Mouse (Mus musculus) CH12.LX (cell line): ENCODE results near the gene Frs3. TPM values are rescaled to one million over a fixed set of nuclear protein-coding genes. Genes with fewer than 3 reads are reported as not detected.

Experiments
- DNase-seq: peaks from one replicate; pipeline ENCODE4 v3.0.0-alpha.2; 2013; ENCODE audit errors: extremely low read depth
- H3K27ac ChIP-seq: 2 replicates; pipeline ENCODE4 v1.5.1; 2012; ENCODE audit warnings: low read depth, mild to moderate bottlenecking, control low read depth, moderate library complexity; ENCODE audit not compliant: insufficient read depth
- H3K27me3 ChIP-seq: replicated peaks from 2 replicates; pipeline ENCODE3; 2012; ENCODE audit warnings: inconsistent platforms
- H3K36me3 ChIP-seq, 2 experiments: replicated peaks in 1 of 2; 2 replicates each; pipeline versions ENCODE3 to v1.6.1; 2012; ENCODE audit warnings: inconsistent platforms in 1 of 2, low read length in 1 of 2, mild to moderate bottlenecking in 1 of 2, mixed read lengths in 1 of 2, moderate library complexity in 1 of 2; ENCODE audit not compliant: control insufficient read depth in 1 of 2, insufficient read depth in 1 of 2
- H3K4me1 ChIP-seq, 2 experiments: 2 replicates each; pipeline ENCODE4 v1.6.1; 2012; ENCODE audit warnings: inconsistent platforms in 1 of 2, moderate library complexity in 1 of 2; ENCODE audit not compliant: insufficient read depth in 2 of 2, control insufficient read depth in 1 of 2
- H3K4me2 ChIP-seq: 2 replicates; pipeline ENCODE4 v1.6.1; 2012; ENCODE audit warnings: low read depth, mild to moderate bottlenecking, control low read depth; ENCODE audit not compliant: poor library complexity, insufficient read depth, severe bottlenecking
- H3K4me3 ChIP-seq, 3 experiments: fragments of 150-350 bp in 1 of 3; sonication (generic) in 1 of 3; replicated peaks in 1 of 3; 2 replicates each; pipeline versions ENCODE3 to v1.5.1; 2011 to 2012; ENCODE audit warnings: low read depth in 2 of 3, low read length in 2 of 3, mild to moderate bottlenecking in 2 of 3, moderate library complexity in 2 of 3, control low read depth in 1 of 3, improper control_type of control experiment in 1 of 3, inconsistent platforms in 1 of 3, mixed read lengths in 1 of 3; ENCODE audit not compliant: poor library complexity in 1 of 3
- H3K79me2 ChIP-seq: replicated peaks from 2 replicates; pipeline ENCODE4 v1.6.1; 2012; ENCODE audit warnings: mild to moderate bottlenecking, moderate library complexity; ENCODE audit not compliant: control insufficient read depth, poor library complexity, insufficient read depth, severe bottlenecking; ENCODE audit errors: extremely low read depth
- H3K9ac ChIP-seq: 2 replicates; pipeline ENCODE4 v1.6.1; 2012; ENCODE audit warnings: low read depth, mild to moderate bottlenecking, control low read depth, moderate library complexity; ENCODE audit not compliant: insufficient read depth
- H3K9me3 ChIP-seq: replicated peaks from 2 replicates; pipeline ENCODE3; 2012; ENCODE audit warnings: low read length, inconsistent platforms, mixed read lengths
- BHLHE40 ChIP-seq: IDR thresholded peaks from 2 replicates; pipeline ENCODE4 v1.6.1; 2011; ENCODE audit warnings: mild to moderate bottlenecking, low read depth, low read length, improper control_type of control experiment
- CHD1 ChIP-seq: IDR thresholded peaks from 2 replicates; pipeline ENCODE4 v1.6.1; 2012; ENCODE audit warnings: low read depth, low read length, improper control_type of control experiment, inconsistent platforms
- CHD2 ChIP-seq: IDR thresholded peaks from 2 replicates; pipeline ENCODE4 v1.6.1; 2011; ENCODE audit warnings: low read length, improper control_type of control experiment
- ELF1 ChIP-seq: IDR thresholded peaks from 2 replicates; pipeline ENCODE4 v1.6.1; 2014; ENCODE audit warnings: low read depth, mild to moderate bottlenecking, inconsistent platforms, low read length, improper control_type of control experiment
- EP300 ChIP-seq: IDR thresholded peaks from 2 replicates; pipeline ENCODE4 v1.6.1; 2011; ENCODE audit warnings: low read length, improper control_type of control experiment
- ETS1 ChIP-seq: conservative IDR thresholded peaks from 2 replicates; pipeline ENCODE4 v1.6.1; 2012; ENCODE audit warnings: low read depth, mild to moderate bottlenecking, inconsistent platforms, low read length, improper control_type of control experiment, moderate library complexity
- HCFC1 ChIP-seq: IDR thresholded peaks from 2 replicates; pipeline ENCODE4 v1.6.1; 2012; ENCODE audit warnings: low read depth, mild to moderate bottlenecking, inconsistent platforms, low read length, improper control_type of control experiment
- IRF4 ChIP-seq: IDR thresholded peaks from 2 replicates; pipeline ENCODE4 v1.6.1; 2014; ENCODE audit warnings: low read depth, mild to moderate bottlenecking, inconsistent platforms, low read length, improper control_type of control experiment
- JUN ChIP-seq: IDR thresholded peaks from 2 replicates; pipeline ENCODE4 v1.6.1; 2011; ENCODE audit warnings: low read depth, mild to moderate bottlenecking, low read length, improper control_type of control experiment, moderate library complexity; ENCODE audit not compliant: insufficient read depth
- KAT2A ChIP-seq: IDR thresholded peaks from 2 replicates; pipeline ENCODE4 v1.6.1; 2012; ENCODE audit warnings: low read length, improper control_type of control experiment, inconsistent platforms; ENCODE audit not compliant: insufficient replicate concordance
- MAFK ChIP-seq: IDR thresholded peaks from 2 replicates; pipeline ENCODE4 v1.6.1; 2011; ENCODE audit warnings: low read length, improper control_type of control experiment; ENCODE audit not compliant: insufficient replicate concordance
- MAX ChIP-seq: IDR thresholded peaks from 2 replicates; pipeline ENCODE4 v1.6.1; 2011; ENCODE audit warnings: low read length, improper control_type of control experiment
- MAZ ChIP-seq: IDR thresholded peaks from 2 replicates; pipeline ENCODE4 v1.6.1; 2012; ENCODE audit warnings: low read depth, mild to moderate bottlenecking, inconsistent platforms, low read length, improper control_type of control experiment, moderate library complexity
- MXI1 ChIP-seq: IDR thresholded peaks from 2 replicates; pipeline ENCODE4 v1.6.1; 2011; ENCODE audit warnings: mild to moderate bottlenecking, low read depth, low read length, improper control_type of control experiment
- MYC ChIP-seq: IDR thresholded peaks from 2 replicates; pipeline ENCODE4 v1.6.1; 2011; ENCODE audit warnings: low read depth, mild to moderate bottlenecking, improper control_type of control experiment, low read length
- NRF1 ChIP-seq: IDR thresholded peaks from 2 replicates; pipeline ENCODE4 v1.6.1; 2014; ENCODE audit warnings: low read depth, mild to moderate bottlenecking, inconsistent platforms, low read length, improper control_type of control experiment, moderate library complexity
- PAX5 ChIP-seq: IDR thresholded peaks from 2 replicates; pipeline ENCODE4 v1.6.1; 2012; ENCODE audit warnings: low read length, inconsistent platforms, mixed read lengths
- POLR2A ChIP-seq: IDR thresholded peaks from 2 replicates; pipeline ENCODE4 v1.6.1; 2011; ENCODE audit warnings: low read depth, mild to moderate bottlenecking, improper control_type of control experiment, low read length
- POLR2AphosphoS2 ChIP-seq: IDR thresholded peaks from 2 replicates; pipeline ENCODE4 v1.6.1; 2011; ENCODE audit warnings: low read depth, low read length, improper control_type of control experiment
- SMC3 ChIP-seq: IDR thresholded peaks from 2 replicates; pipeline ENCODE4 v1.6.1; 2011; ENCODE audit warnings: low read depth, low read length, improper control_type of control experiment
- TBP ChIP-seq: conservative IDR thresholded peaks from 2 replicates; pipeline ENCODE4 v1.6.1; 2011; ENCODE audit warnings: low read depth, low read length, improper control_type of control experiment
- TCF12 ChIP-seq: IDR thresholded peaks from 2 replicates; pipeline ENCODE4 v1.6.1; 2014; ENCODE audit warnings: low read depth, mild to moderate bottlenecking, inconsistent platforms, low read length, improper control_type of control experiment
- USF2 ChIP-seq: conservative IDR thresholded peaks from 2 replicates; pipeline ENCODE4 v1.6.1; 2011; ENCODE audit warnings: low read depth, low read length, improper control_type of control experiment
- ZKSCAN1 ChIP-seq: IDR thresholded peaks from 2 replicates; pipeline ENCODE4 v1.6.1; 2012; ENCODE audit warnings: low read depth, inconsistent platforms, low read length, improper control_type of control experiment, borderline replicate concordance
- dilution Hi-C: fragments of 300-500 bp; cut with MboI; formaldehyde crosslinking; loops from 2 replicates; pipeline ENCODE4 v1.14.3; 2020; ENCODE audit warnings: low sequenced_read_pairs; ENCODE audit not compliant: extremely low pct_unique_long_range_greater_than_20kb, extremely low pct_ligation_motif_present
- in situ Hi-C: fragments of 300-500 bp; cut with MboI; formaldehyde crosslinking; loops from 3 replicates; pipeline ENCODE4 v1.14.3; 2019; ENCODE audit warnings: low sequenced_read_pairs, low pct_ligation_motif_present, low pct_unique_long_range_greater_than_20kb, mixed read lengths
- polyA plus RNA-seq: library from polyadenylated mRNA; unstranded; fragments of >175 nt; gene quantifications from 2 replicates; pipeline ENCODE4 v1.2.1, GENCODE M21; 2012; ENCODE audit warnings: low read depth; ENCODE audit not compliant: insufficient read length
- total RNA-seq, 2 experiments: library from RNA; depleted of rRNA; stranded (reverse); fragments of 300-350 nt in 1 of 2; fragments of >200 nt in 1 of 2; gene quantifications; 2 replicates each; pipeline ENCODE4 v1.2.3; 2012 to 2014

The Frs3 gene
- total and polyA plus RNA-seq, 3 experiments: 0.54 to 2.9 (median 0.67) TPM

- TF ChIP-seq MAX: peak; percentile 65
- peak; percentile 93 for TF ChIP-seq MXI1
- TF ChIP-seq MYC: peak; percentile 59; the same call in 1 of the 2 replicates
- TF ChIP-seq KAT2A: peak; percentile 92; the same call in 1 of the 2 replicates
- TF ChIP-seq MAZ: peak; percentile 82
- TF ChIP-seq HCFC1: peak; percentile 97
- peak; percentile 66 for TF ChIP-seq NRF1
- TF ChIP-seq EP300: no peak
- TF ChIP-seq TCF12: peak; percentile 84
- no peak for TF ChIP-seq USF2
Measured at GRCm38 (mm10) chr17:47687409-47688343, 1.2 kb upstream of the Frs3 start (continued).

- dilution Hi-C loops (no loop called here), in situ Hi-C loops (loop anchor here (5.0 kb wide), 1 partner anchor 76 kb away; the partner anchor contains the start of genes Bysl, Gm20517 and Med20)
- peaks cover 18 to 35% of the 10 kb centered on the region in 2 experiments for H3K36me3 ChIP-seq
Measured at GRCm38 (mm10) chr17:47688344-47688607, 554 bp upstream of the Frs3 start, which contains the start of gene Tomm6. Tomm6 (minus strand) TSS chr17:47688386.

GRCm38 (mm10) chr17:47689894-47690293, 1.1 kb downstream of the Frs3 start:
- H3K4me3 ChIP-seq: no peak overlapping the region
- H3K4me2 ChIP-seq: no peak overlapping the region
- H3K36me3 ChIP-seq: peaks cover 10 to 19% of the 10 kb centered on the region in 2 experiments
- peaks cover 10% of the 10 kb centered on the region for H3K79me2 ChIP-seq
- dilution Hi-C loops (no loop called here), in situ Hi-C loops (loop anchor here (5.0 kb wide), 1 partner anchor 78 kb away; the partner anchor contains the start of genes Bysl, Gm20517 and Med20)
- H3K27me3 ChIP-seq: peaks cover 55% of the 10 kb centered on the region
- peaks cover 5 to 28% of the 10 kb centered on the region in 2 experiments for H3K4me1 ChIP-seq
- no peak overlapping the region for H3K27ac ChIP-seq
- no peaks in the 10 kb centered on the region for H3K9me3 ChIP-seq
- H3K9ac ChIP-seq: no peak overlapping the region
- no peak for DNase-seq
- TF ChIP-seq ETS1 (no peak), CHD1 (no peak), KAT2A (no peak), CHD2 (no peak), POLR2A (no peak), BHLHE40 (no peak), POLR2AphosphoS2 (no peak), ELF1 (no peak), MAFK (no peak), USF2 (no peak), SMC3 (no peak), MAX (no peak), HCFC1 (no peak), ZKSCAN1 (no peak), IRF4 (no peak), TBP (no peak), JUN (no peak)

More at GRCm38 (mm10) chr17:47688344-47688607, 554 bp upstream of the Frs3 start, which contains the start of gene Tomm6:
- H3K79me2 ChIP-seq: peaks cover 10% of the 10 kb centered on the region
- TF ChIP-seq PAX5 (no peak), CHD2 (no peak), KAT2A (no peak), MXI1 (no peak), POLR2AphosphoS2 (no peak), ELF1 (no peak), MAX (no peak)
- no peak for DNase-seq
- H3K4me1 ChIP-seq: peaks cover 6 to 25% of the 10 kb centered on the region in 2 experiments
- peak within 1 kb of the TSS; percentile 84 for H3K9ac ChIP-seq
- H3K4me3 ChIP-seq: peak within 1 kb of the TSS; percentile 85 to 96 (median 92)
- H3K27ac ChIP-seq: no peak within 1 kb of the TSS
- no peaks in the 10 kb centered on the region for H3K9me3 ChIP-seq
- peak within 1 kb of the TSS; percentile 90 for H3K4me2 ChIP-seq
- H3K27me3 ChIP-seq: peaks cover 45% of the 10 kb centered on the region
